Mouse (Mus musculus): ENCODE data around the gene Golm1.

DNA sequence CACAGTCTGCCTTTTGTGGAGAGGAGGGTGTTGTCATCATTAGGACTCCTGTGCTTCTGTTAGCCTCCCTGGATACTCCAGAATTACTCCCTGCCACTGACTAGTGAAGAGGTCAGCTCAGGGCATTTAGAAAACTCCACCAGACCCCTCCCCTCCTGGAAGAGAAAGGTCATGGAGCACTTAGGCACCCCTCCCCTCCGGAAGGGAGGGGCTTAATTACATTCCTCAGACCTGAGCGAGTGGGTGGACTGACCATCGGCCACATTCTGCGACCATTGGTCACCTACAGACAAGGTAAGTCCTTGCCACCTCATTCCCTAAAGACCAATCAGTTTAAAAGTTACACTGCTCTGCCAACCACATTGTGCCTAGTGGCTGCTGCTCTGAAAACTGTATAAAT lies 3.7 kb upstream of the Golm1 start:
- TF ChIP-seq CTCF (IDR thresholded peaks at IDR 0.05; ENCODE audit: low read depth) = no peak
- TF ChIP-seq EP300 (optimal IDR thresholded peaks at IDR 0.05) = no peak
